Mouse (Mus musculus): ENCODE data around the gene Sorbs2.
A peak's percentile ranks its signal among the peaks of the same experiment; 100 is the strongest.

The Sorbs2 gene

DNA sequence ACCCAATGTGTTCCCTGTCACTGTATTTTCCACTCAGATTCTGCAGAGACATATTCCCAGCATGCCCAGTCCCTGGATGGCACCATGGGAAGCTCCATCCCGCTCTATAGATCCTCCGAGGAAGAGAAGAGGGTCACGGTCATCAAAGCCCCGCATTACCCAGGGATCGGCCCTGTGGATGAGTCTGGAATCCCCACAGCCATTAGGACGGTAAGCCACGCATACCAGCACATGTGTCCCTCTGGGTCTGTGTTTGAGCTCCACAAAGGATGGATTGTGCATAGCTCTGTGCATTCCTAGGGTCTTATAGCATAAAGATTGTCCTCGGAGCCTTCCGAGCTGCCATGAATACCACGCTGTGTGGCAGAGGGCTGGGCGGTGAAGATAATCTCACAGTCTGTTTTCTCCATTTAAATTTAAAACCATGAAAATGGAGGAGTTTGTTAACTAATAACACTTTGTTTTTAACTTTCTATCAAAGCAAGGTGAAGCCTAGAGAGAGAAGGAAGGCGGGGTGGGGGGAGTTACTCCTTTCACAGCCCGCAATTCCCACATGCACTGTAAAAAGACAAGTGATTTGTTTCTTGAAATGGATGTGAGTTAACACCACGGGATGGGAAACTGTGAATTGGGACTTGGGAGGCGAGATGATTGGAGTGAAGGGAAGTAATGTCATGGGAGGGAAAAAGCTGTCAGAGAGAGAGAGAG lies 255.5 kb downstream of the Sorbs2 start:
- no peak for DNase-seq

DNA sequence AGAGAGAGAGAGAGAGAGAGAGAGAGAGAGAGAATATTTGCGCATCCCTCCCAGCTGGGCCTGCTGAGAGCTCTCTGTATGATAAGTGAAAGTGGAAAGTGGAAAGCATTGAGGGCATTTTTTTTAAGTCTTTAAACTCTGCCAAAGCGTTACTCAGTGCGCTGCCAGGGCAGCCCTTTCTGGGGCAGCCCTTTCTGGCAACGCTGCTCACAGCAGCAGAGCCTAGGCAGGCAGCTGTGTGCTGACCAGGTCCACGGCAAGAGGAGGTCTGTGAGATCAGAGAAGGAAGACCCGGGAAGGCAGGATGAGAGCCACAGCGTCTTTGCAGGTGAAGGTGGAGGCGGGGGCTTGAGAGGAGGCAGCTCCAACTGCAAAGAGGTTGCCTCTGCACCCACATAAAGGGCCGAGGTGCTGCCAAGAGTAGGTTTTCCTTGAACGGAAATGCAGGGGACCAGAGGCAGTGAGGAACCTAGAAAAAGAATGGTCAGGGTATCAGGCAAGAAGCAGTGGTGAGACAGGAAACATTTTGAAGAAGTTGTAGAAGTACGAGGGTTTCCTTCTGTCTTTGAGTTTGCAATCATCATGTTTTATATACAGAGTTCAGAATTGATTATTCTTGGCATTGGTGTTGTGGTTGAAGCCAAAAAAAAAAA lies 256.2 kb downstream of the Sorbs2 start:
- no peak for DNase-seq

DNA sequence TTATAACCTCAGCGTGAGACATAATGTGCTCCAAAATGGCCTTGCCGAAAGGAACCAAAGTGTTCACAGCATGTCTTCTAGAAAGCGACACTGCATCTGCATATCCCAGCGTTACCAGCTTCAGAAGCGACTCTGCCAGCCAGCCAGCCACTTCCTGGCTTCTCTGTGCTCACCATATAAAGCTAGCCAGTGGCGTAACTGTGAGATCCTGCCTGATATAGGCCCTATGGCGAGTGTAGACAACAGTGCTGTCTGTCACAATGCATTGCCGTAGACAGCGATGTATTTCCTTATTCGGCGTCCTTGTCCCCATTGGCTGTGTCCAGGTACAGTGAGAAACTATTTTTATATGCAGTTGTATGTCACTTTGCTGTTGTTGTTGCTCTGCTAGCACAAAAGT lies 258.6 kb downstream of the Sorbs2 start:
- no peak for DNase-seq

DNA sequence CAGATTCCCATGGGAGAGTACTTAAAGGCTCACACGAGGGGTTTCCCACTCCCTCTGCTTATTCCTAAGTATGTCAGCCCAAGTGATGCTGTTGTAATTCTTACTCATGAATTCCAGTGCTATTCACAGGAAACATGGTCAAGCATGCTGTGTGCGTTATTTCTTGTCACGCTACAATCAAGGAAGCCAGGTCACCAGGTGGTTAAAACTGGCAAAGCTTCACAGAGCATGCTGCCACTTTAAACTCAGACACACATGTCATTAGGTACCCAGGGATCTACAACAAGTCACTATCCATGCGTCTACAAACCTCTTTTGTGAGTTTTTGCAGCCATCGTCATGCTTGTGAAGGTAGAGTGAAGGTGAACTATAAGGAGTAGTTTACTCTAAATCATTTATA lies 267.3 kb downstream of the Sorbs2 start:
- DNase-seq = no peak

DNA sequence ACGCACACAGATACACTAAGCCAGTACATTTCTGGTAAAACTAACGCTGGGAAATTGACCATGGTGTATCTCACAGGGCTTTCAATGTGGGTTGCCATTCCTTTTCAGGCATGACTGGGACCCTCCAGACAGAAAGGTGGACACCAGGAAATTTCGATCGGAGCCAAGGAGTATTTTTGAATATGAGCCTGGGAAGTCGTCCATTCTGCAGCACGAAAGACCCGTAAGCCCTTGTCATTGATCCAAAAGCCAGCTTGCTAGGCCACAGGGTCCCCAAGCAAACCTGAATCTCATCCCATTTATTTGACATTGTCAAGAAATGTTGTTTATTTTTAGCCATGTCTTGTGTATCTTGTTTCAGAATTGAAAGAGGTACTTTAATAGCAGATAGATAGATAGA lies 267.9 kb downstream of the Sorbs2 start:
- DNase-seq = no peak

DNA sequence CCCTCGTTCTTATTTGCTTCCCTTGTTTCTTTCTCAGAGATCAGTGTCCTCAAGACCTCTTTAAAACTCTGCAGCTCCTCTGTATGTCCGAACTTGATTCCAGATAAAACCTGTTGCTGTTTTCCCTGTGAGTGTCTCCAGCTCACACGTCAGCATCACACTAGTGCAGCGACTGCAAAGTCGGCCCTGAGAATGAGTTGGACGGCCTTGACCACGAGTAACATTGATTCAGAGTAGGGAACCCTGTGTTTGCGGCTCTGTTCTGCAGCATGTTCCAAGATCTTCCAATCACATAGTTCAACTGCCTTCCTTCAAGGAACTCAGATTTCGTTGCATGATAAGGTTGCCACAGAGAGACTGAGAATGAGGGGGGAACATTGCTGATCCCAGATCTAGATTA lies 268.8 kb downstream of the Sorbs2 start:
- DNase-seq = no peak

DNA sequence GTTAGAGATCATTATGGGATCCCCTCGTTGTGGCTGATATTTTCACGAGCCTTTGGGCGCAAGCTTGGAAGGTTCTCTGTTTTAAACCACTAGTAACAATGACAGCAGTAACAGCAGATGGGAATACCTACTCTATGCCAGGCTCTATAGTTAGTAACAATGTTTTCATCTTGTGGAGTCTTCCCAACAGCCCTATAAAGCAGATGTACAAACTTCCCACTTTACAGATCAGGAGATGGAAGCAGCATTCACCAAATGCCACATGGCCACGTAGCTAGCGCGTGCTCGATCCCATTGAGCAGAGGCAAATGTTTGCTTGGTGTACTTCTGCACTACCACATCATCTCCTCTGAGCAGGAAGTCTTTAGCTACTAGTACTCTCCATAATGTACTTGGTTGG lies 269.4 kb downstream of the Sorbs2 start:
- no peak for DNase-seq

DNA sequence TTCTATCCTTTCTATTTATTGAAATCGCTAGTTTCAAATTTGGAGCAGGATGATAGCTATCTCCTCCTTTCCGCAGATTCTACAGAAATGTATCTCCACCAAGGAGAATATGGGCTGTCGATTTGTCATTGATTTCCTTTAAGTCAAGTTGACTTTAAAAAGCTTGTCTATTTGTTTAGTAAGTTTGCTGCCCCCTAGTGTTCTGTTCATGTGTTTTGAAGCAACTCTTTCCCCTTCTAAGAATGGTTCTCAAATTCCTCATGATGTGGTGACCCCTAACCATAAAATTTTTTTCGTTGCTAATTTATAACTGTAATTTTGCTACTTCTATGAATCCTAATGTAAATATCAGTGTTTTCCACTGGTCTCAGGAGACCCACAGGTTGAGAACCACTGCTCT lies 273.0 kb downstream of the Sorbs2 start:
- DNase-seq = no peak

DNA sequence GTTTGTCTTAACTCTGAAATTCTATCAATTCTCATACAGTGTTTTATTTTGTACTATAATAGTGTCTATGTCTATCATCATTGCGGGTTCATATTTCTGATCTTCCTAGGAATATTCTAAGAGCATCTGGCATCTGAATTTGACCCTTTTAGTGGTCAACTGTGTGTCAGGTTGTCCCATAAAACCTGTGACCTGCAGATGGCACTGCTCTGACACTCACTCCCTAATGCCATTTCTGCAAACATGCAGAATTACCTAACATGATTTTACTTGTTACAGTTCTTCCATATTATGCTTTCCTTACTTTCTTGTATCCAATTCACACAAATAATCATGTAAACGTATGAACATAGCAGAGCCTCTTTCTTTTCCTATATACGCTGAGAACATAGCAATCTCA lies 281.0 kb downstream of the Sorbs2 start:
- DNase-seq = no peak

DNA sequence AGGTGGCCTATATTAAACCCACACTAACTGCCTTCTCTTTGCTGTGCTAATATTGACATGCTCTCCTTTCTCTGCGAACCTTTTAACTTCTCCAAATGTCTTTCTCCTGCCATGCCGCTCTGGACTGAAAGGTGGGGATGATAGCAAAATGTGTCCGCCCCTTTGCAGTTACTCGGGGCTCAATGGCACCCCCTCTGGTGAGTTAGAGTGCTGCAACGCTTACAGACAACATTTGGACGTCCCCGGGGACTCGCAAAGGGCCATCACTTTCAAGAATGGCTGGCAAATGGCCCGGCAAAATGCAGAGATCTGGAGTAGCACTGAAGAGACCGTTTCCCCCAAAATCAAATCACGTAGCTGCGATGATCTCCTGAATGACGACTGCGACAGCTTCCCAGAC lies 287.3 kb downstream of the Sorbs2 start:
- DNase-seq = no peak

DNA sequence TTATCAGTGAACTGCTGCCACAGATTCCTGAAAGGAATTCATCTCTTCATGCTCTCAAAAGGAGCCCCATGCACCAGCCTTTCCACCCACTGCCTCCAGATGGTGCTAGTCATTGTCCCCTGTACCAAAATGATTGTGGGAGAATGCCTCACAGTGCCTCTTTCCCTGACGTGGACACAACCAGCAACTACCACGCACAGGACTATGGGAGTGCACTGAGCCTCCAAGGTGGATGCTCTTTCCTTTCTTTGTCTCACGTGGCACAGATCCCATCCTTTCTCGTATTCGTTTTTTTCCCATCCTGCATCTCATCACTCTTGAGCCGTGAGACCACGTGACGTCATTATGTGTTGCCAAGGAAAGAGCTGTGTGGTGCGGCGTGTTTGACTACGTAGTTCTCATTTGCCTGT lies 288.7 kb downstream of the Sorbs2 start:
- no peak for DNase-seq

DNA sequence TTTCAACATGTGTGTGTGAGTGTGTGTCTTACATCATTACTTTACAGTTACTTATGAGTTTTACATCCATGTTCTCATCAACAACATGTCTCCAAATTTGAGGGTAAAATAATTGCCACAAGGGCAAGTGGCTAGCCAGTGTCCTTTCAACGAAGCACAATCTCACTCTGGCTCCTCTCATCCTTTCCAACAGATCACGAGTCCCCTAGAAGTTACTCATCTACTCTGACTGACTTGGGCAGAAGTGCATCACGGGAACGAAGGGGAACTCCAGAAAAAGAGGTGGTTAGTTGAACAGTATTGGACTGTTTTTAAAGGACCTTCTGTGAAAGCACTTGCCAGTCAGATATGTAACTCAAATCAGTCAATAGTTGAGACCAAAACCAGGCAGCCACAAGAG lies 291.9 kb downstream of the Sorbs2 start:
- DNase-seq = no peak

DNA sequence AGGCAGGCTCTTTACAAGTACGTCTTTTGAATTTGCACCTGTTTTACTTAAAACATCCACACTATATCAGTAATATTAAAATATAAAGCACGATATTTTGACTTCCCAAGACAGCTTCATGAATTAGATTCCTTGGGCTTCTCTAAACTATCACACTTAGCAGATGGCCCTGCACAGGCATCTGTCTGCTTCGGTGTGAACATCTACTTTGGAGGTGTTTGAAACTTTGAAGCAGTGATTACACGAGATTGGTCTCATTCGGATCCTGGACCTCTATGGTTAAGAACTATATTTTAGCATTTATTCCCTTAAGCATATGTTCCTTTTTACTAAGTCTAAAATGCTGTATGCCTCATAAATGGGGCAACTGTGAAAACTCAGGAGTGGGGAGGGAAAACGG lies 301.0 kb downstream of the Sorbs2 start:
- no peak for DNase-seq

DNA sequence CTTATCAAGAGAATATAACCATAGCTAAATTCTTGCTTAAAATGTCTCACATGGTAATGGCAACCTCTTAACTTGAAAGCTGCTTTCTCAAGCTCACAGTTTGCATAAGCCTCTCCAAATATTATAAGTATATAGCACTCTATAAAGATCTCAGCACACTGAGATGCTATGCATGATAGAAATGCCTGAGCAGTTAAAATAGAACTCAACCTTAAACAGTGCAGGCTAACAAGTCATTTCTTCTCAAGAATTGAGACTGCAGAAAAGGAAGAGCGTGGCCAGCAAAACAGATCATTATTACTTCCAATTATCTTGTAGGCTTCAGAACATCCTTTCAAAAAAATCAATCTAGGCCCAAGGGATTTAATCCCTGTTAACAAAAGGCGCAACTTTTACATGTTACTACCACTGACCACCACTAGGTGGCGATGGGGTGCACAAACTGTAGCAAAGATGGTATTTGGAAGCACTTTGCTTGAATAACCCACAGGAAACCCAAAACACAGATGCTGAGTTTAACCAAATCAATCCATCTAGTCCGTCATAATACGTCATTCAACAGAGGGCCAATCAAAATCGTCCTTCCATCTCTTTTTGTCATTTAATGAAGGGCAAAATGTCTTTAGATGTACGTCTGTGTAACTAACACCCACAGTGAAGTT lies 309.3 kb downstream of the Sorbs2 start:
- peak; percentile 56 for DNase-seq

DNA sequence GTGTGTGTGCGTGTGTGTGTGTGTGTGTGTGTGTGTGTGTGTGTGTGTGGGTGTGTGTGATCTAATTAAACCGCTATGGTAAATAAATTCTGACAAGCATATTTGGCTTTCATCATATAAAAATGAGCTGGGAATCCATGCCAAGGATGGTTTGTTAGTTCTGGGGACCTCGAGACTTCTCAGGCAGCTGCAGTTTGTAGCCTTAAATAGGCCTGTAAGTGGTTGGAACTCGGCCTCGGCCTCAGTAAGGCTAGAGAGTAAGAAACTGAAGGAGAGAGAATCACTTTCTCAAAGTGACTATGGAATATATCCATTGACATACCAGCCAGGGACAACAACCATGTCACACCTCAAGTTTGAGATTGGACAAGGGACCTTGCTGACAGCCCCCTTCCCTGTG lies 314.1 kb downstream of the Sorbs2 start:
- no peak for DNase-seq

DNA sequence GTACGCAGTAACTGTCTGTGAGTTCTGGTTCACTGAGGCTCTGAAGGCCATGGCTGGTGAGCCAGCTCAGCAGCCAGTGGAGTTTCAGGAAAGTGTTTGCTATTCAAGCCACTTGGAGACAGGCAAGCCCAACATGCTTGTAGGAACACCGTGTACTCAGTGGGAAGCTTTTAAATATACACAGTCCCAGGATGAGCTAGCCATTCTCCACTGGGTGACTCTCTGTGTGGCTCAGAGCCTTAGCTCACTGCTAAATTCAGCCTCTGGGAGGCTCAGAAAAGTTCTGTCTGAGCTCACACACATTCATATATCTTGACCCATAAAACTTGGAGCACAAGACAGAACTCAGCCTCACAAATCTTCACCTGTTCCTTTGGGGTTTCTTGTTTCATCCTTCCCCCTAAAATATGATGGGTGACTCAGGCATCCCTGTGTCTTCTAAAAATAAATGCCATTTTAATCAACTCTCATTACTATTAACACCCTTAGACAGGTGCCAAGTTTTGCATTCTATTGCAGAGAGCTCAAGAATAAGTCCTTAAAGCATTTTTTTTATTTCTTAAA lies 322.5 kb downstream of the Sorbs2 start:
- DNase-seq = no peak

DNA sequence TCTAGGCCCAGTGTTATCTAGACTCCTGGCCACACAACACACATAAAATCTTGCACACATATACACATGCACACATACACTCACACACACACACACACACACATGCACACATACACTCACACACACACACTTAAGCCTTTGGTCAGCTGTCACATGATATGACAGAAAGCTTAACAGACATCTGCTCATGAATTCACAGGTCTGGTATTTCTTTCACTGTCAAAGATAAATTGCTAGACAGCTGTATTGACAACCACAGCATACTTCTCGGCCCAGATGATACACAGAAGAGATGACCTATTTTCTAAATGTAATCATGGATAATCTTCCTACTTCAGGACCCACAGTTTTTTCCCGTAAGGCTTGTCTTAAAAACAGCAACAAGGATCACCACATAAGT lies 326.3 kb downstream of the Sorbs2 start:
- no peak for DNase-seq

DNA sequence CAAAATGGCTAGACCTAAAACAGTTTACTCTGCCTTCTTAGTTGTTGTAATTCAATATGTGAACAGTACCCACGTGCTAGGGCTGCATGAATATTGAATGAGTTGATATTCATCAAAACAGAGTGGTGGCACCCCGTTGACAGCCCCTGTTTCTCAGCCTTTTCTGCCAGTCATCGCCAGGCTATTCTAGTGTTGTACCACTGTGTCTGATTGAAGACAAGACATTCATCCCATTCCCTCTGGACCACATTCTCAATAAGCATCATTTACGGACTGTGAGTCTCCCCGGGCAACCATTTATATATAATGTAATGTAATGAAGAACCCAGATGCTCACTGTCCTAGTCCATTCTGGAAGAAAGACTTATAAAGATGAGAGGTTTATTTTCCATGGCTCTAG lies 335.7 kb downstream of the Sorbs2 start:
- no peak for DNase-seq

DNA sequence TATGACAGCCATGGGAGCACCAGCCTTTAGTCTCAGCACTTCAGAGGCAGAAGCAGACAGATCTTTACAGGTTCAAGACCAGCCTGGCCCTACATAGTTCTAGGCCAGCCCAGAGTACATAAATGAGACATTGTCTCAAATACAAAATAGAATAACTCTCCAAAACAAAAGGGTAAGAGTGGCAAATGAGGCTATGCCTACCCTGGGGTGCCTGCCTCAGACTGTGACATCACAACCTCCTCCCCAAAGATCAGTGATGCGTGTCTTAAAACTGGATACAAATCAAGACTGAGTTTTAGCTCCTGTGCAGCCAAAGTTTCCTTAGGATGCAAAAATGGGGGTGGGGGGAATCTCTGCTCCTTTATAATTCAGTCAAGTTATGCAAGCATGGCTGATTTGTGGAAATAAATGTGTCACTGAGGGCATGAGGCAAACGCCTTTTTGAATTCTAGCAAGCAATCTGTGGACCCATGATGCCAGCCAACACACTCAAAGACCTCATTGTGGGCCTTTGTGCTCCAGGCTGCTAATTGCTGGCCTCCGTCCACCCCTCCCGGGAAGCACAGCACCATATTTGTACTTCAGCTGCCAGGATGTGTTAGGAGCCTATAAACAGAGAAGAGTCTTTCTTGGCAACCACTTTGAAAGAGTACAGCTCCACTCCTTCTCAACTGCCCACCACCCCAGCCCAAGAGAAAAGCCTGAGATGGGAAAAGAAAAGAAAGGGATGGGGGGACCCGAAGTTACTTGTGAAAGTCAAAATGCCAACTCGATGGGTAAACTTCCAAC lies 336.7 kb downstream of the Sorbs2 start:
- no peak for DNase-seq

DNA sequence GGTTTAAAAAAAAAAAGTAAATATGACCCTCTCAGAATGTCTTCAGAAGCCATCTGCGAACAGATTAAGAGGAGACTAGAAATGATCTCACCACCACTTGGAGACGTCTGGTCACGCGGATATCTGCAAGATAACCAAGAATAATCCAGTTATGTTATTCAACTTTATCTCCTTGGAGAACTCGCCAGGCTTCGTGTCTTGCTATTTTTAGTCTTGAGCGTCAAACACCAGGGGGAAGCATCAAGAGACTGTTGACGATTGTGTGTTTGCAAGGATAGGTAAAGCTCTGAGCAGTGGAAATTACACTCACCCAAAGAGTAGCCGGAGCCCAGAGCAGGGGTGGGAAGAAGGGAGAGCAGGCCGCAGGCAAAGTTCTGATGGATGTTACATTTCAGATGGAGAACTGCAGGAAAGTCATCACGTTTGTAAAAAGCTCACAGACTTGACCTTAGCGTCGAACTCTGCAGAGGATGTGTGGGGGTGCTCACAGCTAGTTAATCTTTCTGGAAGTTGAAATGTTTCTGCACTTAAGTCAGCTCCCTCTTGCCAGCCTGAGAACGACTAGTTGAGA lies 337.4 kb downstream of the Sorbs2 start:
- DNase-seq = no peak

DNA sequence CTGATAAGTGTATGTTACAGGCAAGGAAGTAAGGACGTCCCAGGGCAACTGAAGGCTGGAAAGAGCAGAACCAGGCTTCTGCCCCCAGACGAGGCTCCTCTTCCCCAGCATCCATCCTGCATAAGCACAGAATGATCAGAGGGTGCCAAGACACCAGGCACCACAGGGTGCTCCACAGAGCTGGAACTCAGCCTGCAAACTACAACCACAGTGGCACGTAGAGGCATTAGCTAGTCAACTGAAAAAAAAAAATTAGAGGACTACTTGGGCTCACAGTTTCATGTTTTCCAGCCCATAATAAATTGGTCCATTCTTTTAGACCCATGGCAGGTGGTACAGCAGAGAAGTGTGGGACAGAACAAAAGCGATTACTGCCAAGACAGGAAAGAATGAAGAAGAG lies 338.3 kb downstream of the Sorbs2 start:
- DNase-seq = no peak

DNA sequence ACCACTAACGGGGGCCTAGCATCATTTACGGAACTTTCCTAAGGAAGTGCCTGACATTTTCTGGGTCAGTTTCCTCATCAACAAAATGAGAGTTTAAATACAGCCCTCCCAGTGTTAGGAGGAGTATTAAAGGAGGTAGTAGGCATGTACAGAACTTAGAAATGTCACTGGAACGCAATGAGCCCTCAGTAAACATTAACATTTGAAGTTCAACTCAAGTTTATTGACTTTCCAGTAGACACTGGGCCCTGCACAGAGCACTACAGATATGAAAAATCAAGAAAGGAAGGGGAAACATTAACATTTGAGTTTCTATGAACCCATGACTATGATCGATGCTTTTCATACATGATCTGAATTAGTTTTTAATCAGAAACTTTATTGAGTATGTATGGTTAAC lies 347.5 kb downstream of the Sorbs2 start:
- DNase-seq = no peak

DNA sequence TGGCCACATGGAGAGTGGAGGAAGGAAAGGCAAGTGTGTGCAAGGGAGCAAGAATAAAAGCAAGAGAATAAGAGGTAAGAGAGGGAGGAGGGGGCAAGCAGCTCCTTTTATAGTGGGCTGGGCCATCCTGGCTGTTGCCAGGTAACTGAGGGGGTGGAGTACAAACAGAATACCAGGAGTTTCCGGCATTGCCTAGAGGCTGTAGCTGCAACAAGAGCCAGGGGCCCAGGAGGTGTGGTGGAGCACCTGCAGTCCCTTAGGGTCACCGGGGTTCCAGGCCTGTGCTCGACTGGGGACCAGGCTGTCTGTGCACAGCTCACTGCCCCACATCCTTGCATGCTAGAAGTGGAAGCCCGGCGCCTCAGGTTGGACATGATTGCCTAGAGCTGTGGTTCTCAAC lies 350.1 kb downstream of the Sorbs2 start:
- no peak for DNase-seq
